Mouse (Mus musculus) cerebellum, adult 9-10 months (tissue): ENCODE data around the gene Zfp622.

Experiments
- DNase-seq: peaks from one replicate; pipeline ENCODE4 v3.0.0; 2022

Zfp622 gene

GRCm38 (mm10) chr15:25984067-25984733, at the start of gene Zfp622:
Gene Zfp622 (plus strand): TSS chr15:25984366.
- peak; percentile 95 for DNase-seq

- no peak for DNase-seq
Observed at GRCm38 (mm10) chr15:25934411-25934810, 49.8 kb upstream of the Zfp622 start.

- DNase-seq, result no peak
Observed at GRCm38 (mm10) chr15:25938496-25938895, 45.7 kb upstream of the Zfp622 start.

- DNase-seq, result no peak
Observed at GRCm38 (mm10) chr15:25940397-25941377, 43.5 kb upstream of the Zfp622 start.

GRCm38 (mm10) chr15:25941514-25941913, 42.7 kb upstream of the Zfp622 start:
- no peak for DNase-seq

- DNase-seq, result no peak
Observed at GRCm38 (mm10) chr15:25942415-25942814, 41.8 kb upstream of the Zfp622 start.

GRCm38 (mm10) chr15:25943386-25944137, 40.6 kb upstream of the Zfp622 start:
- no peak for DNase-seq

GRCm38 (mm10) chr15:25945224-25945623, 38.9 kb upstream of the Zfp622 start:
- no peak for DNase-seq

- no peak for DNase-seq
Observed at GRCm38 (mm10) chr15:25946482-25946881, 37.7 kb upstream of the Zfp622 start.

GRCm38 (mm10) chr15:25947383-25947782, 36.8 kb upstream of the Zfp622 start:
- no peak for DNase-seq

- no peak for DNase-seq
Observed at GRCm38 (mm10) chr15:25948257-25949223, 35.6 kb upstream of the Zfp622 start.

- no peak for DNase-seq
Observed at GRCm38 (mm10) chr15:25949696-25950095, 34.5 kb upstream of the Zfp622 start.

GRCm38 (mm10) chr15:25950584-25950983, 33.6 kb upstream of the Zfp622 start:
- no peak for DNase-seq

GRCm38 (mm10) chr15:25951037-25951436, 33.1 kb upstream of the Zfp622 start:
- DNase-seq, result no peak

- DNase-seq, result no peak
Observed at GRCm38 (mm10) chr15:25956001-25956400, 28.2 kb upstream of the Zfp622 start.

GRCm38 (mm10) chr15:25956422-25957117, 27.6 kb upstream of the Zfp622 start:
- no peak for DNase-seq

- no peak for DNase-seq
Observed at GRCm38 (mm10) chr15:25957651-25958050, 26.5 kb upstream of the Zfp622 start.

GRCm38 (mm10) chr15:25959375-25959774, 24.8 kb upstream of the Zfp622 start:
- peak; percentile 57 for DNase-seq

- DNase-seq, result no peak
Observed at GRCm38 (mm10) chr15:25960231-25960630, 23.9 kb upstream of the Zfp622 start.

- DNase-seq, result no peak
Observed at GRCm38 (mm10) chr15:25966220-25966774, 17.9 kb upstream of the Zfp622 start.

- no peak for DNase-seq
Observed at GRCm38 (mm10) chr15:25971596-25971995, 12.6 kb upstream of the Zfp622 start.
